In genomic region chr11:61949315-61949714, GRCm38 (mm10) we compare ENCODE assay signal across 8 mouse cellular contexts. TPM values are rescaled to one million over a fixed set of nuclear protein-coding genes. Genes with fewer than 3 reads are reported as not detected.
DNase-seq lines count a peak whose midpoint lies in the region; ATAC-seq and TF ChIP-seq lines count a peak whose summit lies in the region.

No protein-coding gene starts in this region.

- H3K27me3 ChIP-seq in forebrain, embryonic 10.5 days (ENCODE audit: poor library complexity, severe bottlenecking), result no peaks in the 10 kb centered on the region
- no peaks in the 10 kb centered on the region for H3K27me3 ChIP-seq in forebrain, embryonic 12.5 days
- H3K27me3 ChIP-seq in midbrain, embryonic 11.5 days (ENCODE audit: control insufficient read depth, insufficient read depth, low read length), result no peaks in the 10 kb centered on the region
- no peaks in the 10 kb centered on the region for H3K27me3 ChIP-seq in midbrain, embryonic 15.5 days (replicated peaks)
- H3K27me3 ChIP-seq in cerebellum, adult 2 months (ENCODE audit: control insufficient read depth, insufficient read depth, low read length), result no peaks in the 10 kb centered on the region
- no peaks in the 10 kb centered on the region for H3K27me3 ChIP-seq in splenic B cell, adult 2 months (ENCODE audit: control insufficient read depth, insufficient read depth, low read length, poor library complexity, severe bottlenecking)

- TF ChIP-seq CTCF in cerebellum, adult 2 months (IDR thresholded peaks at IDR 0.05; ENCODE audit: borderline replicate concordance, insufficient read depth, low read depth, low read length), result peak; percentile 56; the same call in 1 of the 2 replicates
- peak; percentile 33; the same call in 1 of the 2 replicates for TF ChIP-seq CTCF in lung, adult 2 months (IDR thresholded peaks at IDR 0.05; ENCODE audit: insufficient read depth, low read length)

- TF ChIP-seq POLR2A in cerebellum, adult 2 months (IDR thresholded peaks at IDR 0.05; ENCODE audit: borderline replicate concordance, insufficient read depth, low read length), result no peak
- no peak for TF ChIP-seq POLR2A in lung, adult 2 months (IDR thresholded peaks at IDR 0.05; ENCODE audit: borderline replicate concordance, extremely low read depth, low read depth, low read length)

- H3K9ac ChIP-seq in forebrain, embryonic 12.5 days, result no peak overlapping the region
- H3K9ac ChIP-seq in midbrain, embryonic 11.5 days (ENCODE audit: low read length), result no peak overlapping the region
- H3K9ac ChIP-seq in midbrain, embryonic 15.5 days, result no peak overlapping the region

- no peak for ATAC-seq in forebrain, embryonic 12.5 days (ENCODE audit: low FRiP score)
- ATAC-seq in midbrain, embryonic 11.5 days (ENCODE audit: low FRiP score), result no peak
- no peak for ATAC-seq in midbrain, embryonic 15.5 days (replicated peaks)
- ATAC-seq in inflammation-experienced regulatory T-cells, adult 6 months, result peak; percentile 56

- H3K36me3 ChIP-seq in forebrain, embryonic 10.5 days (replicated peaks), result no peaks in the 10 kb centered on the region
- no peaks in the 10 kb centered on the region for H3K36me3 ChIP-seq in forebrain, embryonic 12.5 days (replicated peaks)
- H3K36me3 ChIP-seq in midbrain, embryonic 11.5 days (ENCODE audit: control insufficient read depth, insufficient read depth, low read length), result no peaks in the 10 kb centered on the region
- no peaks in the 10 kb centered on the region for H3K36me3 ChIP-seq in midbrain, embryonic 15.5 days (replicated peaks)
- no peaks in the 10 kb centered on the region for H3K36me3 ChIP-seq in splenic B cell, adult 2 months (ENCODE audit: control insufficient read depth, insufficient read depth, low read length, poor library complexity, severe bottlenecking)

- no peak overlapping the region for H3K4me2 ChIP-seq in forebrain, embryonic 12.5 days
- H3K4me2 ChIP-seq in midbrain, embryonic 11.5 days, result no peak overlapping the region
- no peak overlapping the region for H3K4me2 ChIP-seq in midbrain, embryonic 15.5 days

- H3K27ac ChIP-seq in forebrain, embryonic 10.5 days, result no peak overlapping the region
- H3K27ac ChIP-seq in forebrain, embryonic 12.5 days, result no peak overlapping the region
- no peak overlapping the region for H3K27ac ChIP-seq in midbrain, embryonic 11.5 days (ENCODE audit: low read depth, low read length)
- no peak overlapping the region for H3K27ac ChIP-seq in midbrain, embryonic 15.5 days
- H3K27ac ChIP-seq in cerebellum, adult 2 months (ENCODE audit: insufficient read depth, low read length), result no peak overlapping the region

- no peaks in the 10 kb centered on the region for H3K9me3 ChIP-seq in forebrain, embryonic 10.5 days
- H3K9me3 ChIP-seq in forebrain, embryonic 12.5 days, result no peaks in the 10 kb centered on the region
- no peaks in the 10 kb centered on the region for H3K9me3 ChIP-seq in midbrain, embryonic 11.5 days (ENCODE audit: control insufficient read depth, low read length)
- no peaks in the 10 kb centered on the region for H3K9me3 ChIP-seq in midbrain, embryonic 15.5 days

- WGBS in forebrain, embryonic 10.5 days, result 2% methylated on average over 3 of the region's 3 CpGs
- under 1% methylated on average over 3 of the region's 3 CpGs for WGBS in forebrain, embryonic 12.5 days
- WGBS in midbrain, embryonic 11.5 days, result 3% methylated on average over 3 of the region's 3 CpGs
- WGBS in midbrain, embryonic 15.5 days, result under 1% methylated on average over 3 of the region's 3 CpGs
- under 1% methylated on average over 3 of the region's 3 CpGs for WGBS in cerebellum, adult 2 months
- WGBS in lung, adult 2 months, result 1% methylated on average over 3 of the region's 3 CpGs

- H3K4me1 ChIP-seq in forebrain, embryonic 10.5 days, result no peaks in the 10 kb centered on the region
- no peaks in the 10 kb centered on the region for H3K4me1 ChIP-seq in forebrain, embryonic 12.5 days
- H3K4me1 ChIP-seq in midbrain, embryonic 11.5 days (ENCODE audit: control insufficient read depth, insufficient read depth, low read length), result no peaks in the 10 kb centered on the region
- H3K4me1 ChIP-seq in midbrain, embryonic 15.5 days, result no peaks in the 10 kb centered on the region
- H3K4me1 ChIP-seq in cerebellum, adult 2 months (ENCODE audit: control insufficient read depth, insufficient read depth, low read length), result no peaks in the 10 kb centered on the region
- H3K4me1 ChIP-seq in lung, adult 2 months (ENCODE audit: control insufficient read depth, insufficient read depth, low read length), result no peaks in the 10 kb centered on the region

- no peak overlapping the region for H3K4me3 ChIP-seq in forebrain, embryonic 10.5 days
- H3K4me3 ChIP-seq in forebrain, embryonic 12.5 days (replicated peaks), result no peak overlapping the region
- H3K4me3 ChIP-seq in midbrain, embryonic 11.5 days (ENCODE audit: low read depth, low read length), result no peak overlapping the region
- H3K4me3 ChIP-seq in midbrain, embryonic 15.5 days, result no peak overlapping the region
- no peak overlapping the region for H3K4me3 ChIP-seq in cerebellum, adult 2 months (replicated peaks; ENCODE audit: insufficient read depth, low read depth, low read length)
- H3K4me3 ChIP-seq in lung, adult 2 months (replicated peaks; ENCODE audit: extremely low read depth, low read depth, low read length), result no peak overlapping the region

- peak; percentile 56 for DNase-seq in forebrain, embryonic 10.5 days (ENCODE audit: extremely low spot score, low spot score)
- peak; percentile 98 for DNase-seq in midbrain, embryonic 11.5 days (ENCODE audit: low spot score, missing footprints)
- DNase-seq in cerebellum, adult 2 months, result peak; percentile 65 to 75
- DNase-seq in lung, adult 2 months, result peak; percentile 32
- DNase-seq in splenic B cell, adult 2 months (ENCODE audit: low read depth, low spot score), result peak; percentile 71

RNA-seq across cellular contexts. Expression of gene Specc1, which starts 7.2 kb away (rescaled TPM):
- 10.4 and 12.0 TPM in 2 replicates for polyA plus RNA-seq in forebrain, embryonic 10.5 days (2016; fragmentation: Nextera tagmentation; extraction: Ambion mirVana)
- 15.7 and 17.5 TPM in 2 replicates for polyA plus RNA-seq in forebrain, embryonic 12.5 days (2016; fragmentation: Nextera tagmentation; extraction: Ambion mirVana)
- 15.8 and 16.3 TPM in 2 replicates for polyA plus RNA-seq in midbrain, embryonic 11.5 days (2014; fragmentation: Nextera tagmentation; extraction: Ambion mirVana)
- 10.0 and 11.3 TPM in 2 replicates for polyA plus RNA-seq in midbrain, embryonic 15.5 days (2015; fragmentation: Nextera tagmentation; extraction: Ambion mirVana)
- 79.7 and 80.4 TPM in 2 replicates for polyA plus RNA-seq in cerebellum, adult 2 months (2012; rRNA removed)
- polyA plus RNA-seq in inflammation-experienced regulatory T-cells, adult 6 months (2017; shearing (Covaris generic)), result 1 to 10 TPM in 2 of 3 experiments, under 1 TPM in 1; 0.87 to 6.0 (median 3.3) TPM
- 11.7 and 12.2 TPM in 2 replicates for polyA plus RNA-seq in lung, adult 2 months (2012; rRNA removed)

RNA-seq across cellular contexts. Expression of gene Akap10, which starts 19.3 kb away (rescaled TPM):
- polyA plus RNA-seq in forebrain, embryonic 10.5 days (2016; fragmentation: Nextera tagmentation; extraction: Ambion mirVana), result 14.7 and 15.7 TPM in 2 replicates
- polyA plus RNA-seq in forebrain, embryonic 12.5 days (2016; fragmentation: Nextera tagmentation; extraction: Ambion mirVana), result 18.4 and 19.6 TPM in 2 replicates
- 16.1 and 16.6 TPM in 2 replicates for polyA plus RNA-seq in midbrain, embryonic 11.5 days (2014; fragmentation: Nextera tagmentation; extraction: Ambion mirVana)
- 13.6 and 14.2 TPM in 2 replicates for polyA plus RNA-seq in midbrain, embryonic 15.5 days (2015; fragmentation: Nextera tagmentation; extraction: Ambion mirVana)
- polyA plus RNA-seq in cerebellum, adult 2 months (2012; rRNA removed), result 17.1 and 18.1 TPM in 2 replicates
- polyA plus RNA-seq in inflammation-experienced regulatory T-cells, adult 6 months (2017; shearing (Covaris generic)), result 10 to 100 TPM; 20.6 to 26.9 (median 20.9) TPM
- polyA plus RNA-seq in lung, adult 2 months (2012; rRNA removed), result 8.7 and 12.3 TPM in 2 replicates

Comparison
In these comparisons a context has a peak if more than half of its experiments do, and no peak if none do; other contexts are left out.
1. DNase-seq: peak in every context shown above with its lines; median percentile 98 in midbrain, embryonic 11.5 days; 71 in splenic B cell, adult 2 months; 70 in cerebellum, adult 2 months; 56 in forebrain, embryonic 10.5 days; 32 in lung, adult 2 months.